Mouse (Mus musculus): Measurements from ENCODE around the gene Olfr1441.

DNA sequence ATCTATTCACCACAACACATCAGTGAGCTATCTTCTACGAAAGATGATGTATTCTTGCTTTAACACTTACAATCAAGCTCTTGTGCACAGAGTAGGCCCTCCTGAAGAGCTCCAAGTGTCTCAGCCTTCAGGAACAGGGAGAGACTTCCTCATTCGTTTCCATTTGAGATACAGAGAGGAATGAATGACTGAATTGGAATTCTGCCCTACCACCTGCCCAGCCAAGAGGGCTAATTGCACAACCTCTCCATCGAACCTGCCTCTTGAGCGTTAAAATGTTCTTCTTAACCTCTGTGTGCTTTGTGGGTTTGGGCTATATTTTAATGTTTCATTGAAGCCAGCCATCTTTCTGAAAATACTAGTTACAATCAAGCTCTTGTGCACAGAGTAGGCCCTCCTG, 47.4 kb downstream of the Olfr1441 start:
- no peak for TF ChIP-seq MAX (IDR thresholded peaks at IDR 0.05)
- no peak for TF ChIP-seq MYOG (IDR thresholded peaks at IDR 0.05; ENCODE audit: control insufficient read depth, extremely low read depth, insufficient read length)
- no peak for TF ChIP-seq CTCF (IDR thresholded peaks at IDR 0.05; ENCODE audit: control insufficient read depth, insufficient read depth, insufficient read length)
- no peak for TF ChIP-seq USF1 (IDR thresholded peaks at IDR 0.05; ENCODE audit: low read depth)
- no peak for TF ChIP-seq CEBPB (IDR thresholded peaks at IDR 0.05; ENCODE audit: low read depth)
- TF ChIP-seq MYOD1 (IDR thresholded peaks at IDR 0.05; ENCODE audit: control insufficient read depth, insufficient read length, low read depth): no peak
